Mouse (Mus musculus) G1E (cell line): ENCODE measurements around the gene Ube2d3. TPM values are rescaled to one million over a fixed set of nuclear protein-coding genes. Genes with fewer than 3 reads are reported as not detected.

Experiments used
- ATAC-seq: 2 replicates; pipeline ENCODE4 v1.8.0; 2016; ENCODE audit warnings: mild to moderate bottlenecking; ENCODE audit not compliant: insufficient number of reproducible peaks, poor library complexity, low FRiP score, severe bottlenecking; ENCODE audit errors: extremely low read depth
- DNase-seq: peaks from one replicate; pipeline ENCODE4 v3.0.0; 2012; ENCODE audit warnings: low spot score
- H3K27me3 ChIP-seq: 2 replicates; pipeline ENCODE4 v1.6.1; 2012; ENCODE audit warnings: mild to moderate bottlenecking, low read length, inconsistent platforms; ENCODE audit not compliant: insufficient read depth
- H3K36me3 ChIP-seq: replicated peaks from 2 replicates; pipeline ENCODE3; 2012; ENCODE audit warnings: mild to moderate bottlenecking, inconsistent platforms
- H3K4me1 ChIP-seq: 2 replicates; pipeline ENCODE4 v1.6.1; 2012; ENCODE audit warnings: low read depth, low read length, inconsistent platforms, mixed read lengths; ENCODE audit not compliant: insufficient read depth
- H3K4me3 ChIP-seq: 2 replicates; pipeline ENCODE4 v1.5.1; 2012; ENCODE audit warnings: low read depth, mild to moderate bottlenecking, inconsistent platforms, low read length, moderate library complexity, mixed read lengths
- H3K9me3 ChIP-seq: replicated peaks from 2 replicates; pipeline ENCODE4 v1.6.1; 2012; ENCODE audit warnings: inconsistent platforms
- CTCF ChIP-seq: IDR thresholded peaks from 2 replicates; pipeline ENCODE4 v1.5.1; 2012; ENCODE audit warnings: low read depth, low read length, inconsistent platforms, mixed read lengths
- GATA1 ChIP-seq: IDR thresholded peaks from 2 replicates; pipeline ENCODE4 v1.6.1; 2012; ENCODE audit warnings: borderline replicate concordance, low read length, inconsistent platforms, mixed read lengths
- GATA2 ChIP-seq: IDR thresholded peaks from 2 replicates; pipeline ENCODE4 v1.6.1; 2012; ENCODE audit warnings: low read depth, low read length, inconsistent platforms, borderline replicate concordance
- POLR2AphosphoS5 ChIP-seq: IDR thresholded peaks from 2 replicates; pipeline ENCODE4 v1.6.1; 2012; ENCODE audit warnings: low read depth, low read length, inconsistent platforms; ENCODE audit not compliant: insufficient replicate concordance
- TAL1 ChIP-seq: conservative IDR thresholded peaks from 2 replicates; pipeline ENCODE4 v1.6.1; 2012; ENCODE audit warnings: low read depth, low read length, inconsistent platforms, mixed read lengths
- polyA plus RNA-seq: library from polyadenylated mRNA; stranded (reverse); fragments of >175 nt; gene quantifications from 2 replicates; pipeline ENCODE4 v1.2.3, GENCODE M21; 2012
- total RNA-seq, 2 experiments: library from RNA; stranded (forward) in 1 of 2; stranded (reverse) in 1 of 2; fragments of 200-1000 nt in 1 of 2; fragments of >200 nt in 1 of 2; fragmentation: Nextera tagmentation in 1 of 2; gene quantifications; 2 replicates each; pipeline ENCODE4 v1.2.3; 2014 to 2017

The Ube2d3 gene
- total and polyA plus RNA-seq, 3 experiments, result 446 to 1,026 (median 623) TPM

DNA sequence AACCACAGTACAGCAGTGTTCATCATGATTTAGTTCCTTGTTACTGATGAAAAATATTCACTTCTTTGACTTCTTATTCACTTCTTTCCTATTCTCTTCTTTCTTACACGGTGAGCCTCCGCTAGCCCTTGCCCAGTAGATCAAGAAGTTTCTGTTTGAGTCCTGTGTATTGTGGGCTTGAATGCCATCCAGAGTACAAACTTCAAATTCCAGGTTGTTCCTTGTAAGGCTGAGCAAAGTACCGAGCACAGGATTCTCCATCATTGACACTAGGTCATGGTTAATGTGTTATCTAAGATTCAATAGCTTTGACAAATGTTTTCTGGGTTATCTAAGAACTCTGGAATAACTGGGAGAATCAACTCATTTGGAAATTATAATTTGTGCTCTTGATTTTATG lies 72.4 kb downstream of the Ube2d3 start:
- H3K4me1 ChIP-seq, result peaks cover 4% of the 10 kb centered on the region; the same call in 1 of the 2 replicates
- ATAC-seq, result no peak
- H3K9me3 ChIP-seq, result no peaks in the 10 kb centered on the region
- H3K4me3 ChIP-seq, result no peak overlapping the region
- peaks cover 51% of the 10 kb centered on the region for H3K36me3 ChIP-seq
- no peak for DNase-seq
- TF ChIP-seq TAL1 (no peak), GATA1 (no peak), POLR2AphosphoS5 (no peak), CTCF (no peak), GATA2 (no peak)
- no peaks in the 10 kb centered on the region for H3K27me3 ChIP-seq

DNA sequence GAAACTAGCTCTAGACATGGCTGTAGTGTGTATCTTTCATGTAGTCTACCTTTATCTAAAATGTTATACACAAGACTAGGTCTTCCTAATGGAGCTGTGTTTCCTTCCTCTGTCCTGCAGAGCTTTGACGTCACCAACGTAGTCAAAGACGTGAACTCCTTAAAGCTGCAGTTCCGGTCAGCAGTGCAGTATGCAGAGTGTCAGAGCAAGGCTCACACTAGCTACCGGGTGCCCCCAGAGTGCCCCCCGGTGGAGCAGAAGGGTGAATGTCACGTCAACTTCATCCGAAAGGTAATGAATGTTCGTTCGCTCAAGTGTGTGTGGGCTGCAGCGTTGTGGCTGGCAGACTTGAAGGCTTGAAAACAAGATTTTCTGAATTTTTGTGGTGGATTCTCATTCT lies 73.7 kb downstream of the Ube2d3 start:
- Histone ChIP-seq H3K36me3 (peaks cover 46% of the 10 kb centered on the region), H3K4me1 (peaks cover under 1% of the 10 kb centered on the region; the same call in 1 of the 2 replicates), H3K9me3 (no peaks in the 10 kb centered on the region), H3K4me3 (no peak overlapping the region), H3K27me3 (no peaks in the 10 kb centered on the region)
- peak; percentile 10 for DNase-seq
- TF ChIP-seq POLR2AphosphoS5 (no peak), TAL1 (no peak), GATA2 (no peak), GATA1 (no peak), CTCF (no peak)
- ATAC-seq, result no peak; the same call in 1 of the 2 replicates

DNA sequence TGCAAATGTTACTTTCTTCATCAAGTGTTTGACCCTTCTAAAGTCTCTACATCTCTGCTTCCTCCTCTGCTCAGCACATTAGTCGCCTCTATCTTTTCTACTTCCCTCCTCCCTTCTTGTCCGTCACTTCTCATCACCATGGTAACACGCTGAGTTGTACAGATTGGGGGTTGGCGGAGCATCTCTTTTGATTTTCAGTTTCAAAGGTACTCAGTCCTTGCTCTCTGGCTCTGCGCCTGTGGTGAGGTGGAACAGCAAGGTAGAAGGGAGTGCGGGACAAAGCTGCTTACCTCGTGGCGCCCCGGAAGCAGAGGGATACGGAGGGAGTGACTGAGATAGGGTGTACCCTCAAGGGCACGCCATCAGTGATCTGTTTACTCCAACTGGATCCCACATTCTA lies 75.3 kb downstream of the Ube2d3 start:
- TF ChIP-seq POLR2AphosphoS5, result no peak
- TF ChIP-seq GATA1, result no peak
- TF ChIP-seq CTCF, result no peak
- TF ChIP-seq TAL1, result no peak
- Histone ChIP-seq H3K4me3 (no peak overlapping the region), H3K4me1 (peaks cover 3% of the 10 kb centered on the region; the same call in 1 of the 2 replicates), H3K36me3 (peaks cover 51% of the 10 kb centered on the region), H3K27me3 (no peaks in the 10 kb centered on the region), H3K9me3 (no peaks in the 10 kb centered on the region)
- no peak for ATAC-seq
- no peak for DNase-seq

DNA sequence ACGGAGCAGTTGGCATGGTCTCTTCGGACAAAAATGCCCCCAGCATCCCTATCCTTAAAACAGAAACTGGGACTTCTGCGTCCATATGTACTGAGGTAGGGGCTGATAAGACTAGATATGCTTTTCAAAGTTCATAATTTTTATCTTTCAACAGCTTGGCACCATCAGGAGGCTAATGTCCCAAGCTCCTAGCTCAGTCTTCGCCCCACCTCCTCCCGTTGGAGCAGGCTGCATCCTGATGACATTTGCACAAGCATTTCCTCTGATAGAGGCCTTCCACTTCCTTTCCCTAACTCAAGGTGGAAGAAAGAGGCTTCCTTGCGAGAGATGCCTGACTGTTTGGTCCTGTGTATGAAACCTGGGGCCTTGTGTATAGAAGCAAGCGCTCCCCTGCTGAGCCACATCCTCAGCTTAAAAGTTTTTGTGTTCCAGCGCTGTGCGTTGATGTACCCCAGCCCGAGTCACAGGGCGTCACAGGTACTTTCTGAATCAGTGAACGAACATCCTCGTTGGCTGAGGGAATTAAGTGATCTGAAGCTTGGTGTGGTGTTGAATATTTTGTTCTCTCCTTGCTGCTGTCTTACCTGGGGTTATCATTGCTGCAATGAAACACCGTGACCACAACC lies 76.0 kb downstream of the Ube2d3 start:
- peaks cover 4% of the 10 kb centered on the region; the same call in 1 of the 2 replicates for H3K4me1 ChIP-seq
- peaks cover 55% of the 10 kb centered on the region for H3K36me3 ChIP-seq
- H3K27me3 ChIP-seq, result no peaks in the 10 kb centered on the region
- H3K4me3 ChIP-seq, result no peak overlapping the region
- H3K9me3 ChIP-seq, result no peaks in the 10 kb centered on the region
- ATAC-seq (no peak), DNase-seq (no peak)
- no peak for TF ChIP-seq POLR2AphosphoS5
- TF ChIP-seq TAL1, result no peak
- no peak for TF ChIP-seq GATA1
- TF ChIP-seq GATA2, result no peak
- no peak for TF ChIP-seq CTCF

GRCm38 (mm10) chr3:135515246-135515645 lies 77.3 kb downstream of the Ube2d3 start:
- Histone ChIP-seq H3K36me3 (peaks cover 64% of the 10 kb centered on the region), H3K4me3 (no peak overlapping the region), H3K9me3 (no peaks in the 10 kb centered on the region), H3K4me1 (peaks cover 5% of the 10 kb centered on the region), H3K27me3 (no peaks in the 10 kb centered on the region)
- ATAC-seq, result no peak
- TF ChIP-seq POLR2AphosphoS5, result no peak
- no peak for TF ChIP-seq GATA2
- no peak for TF ChIP-seq CTCF
- no peak for TF ChIP-seq TAL1
- no peak for TF ChIP-seq GATA1
- DNase-seq, result no peak

DNA sequence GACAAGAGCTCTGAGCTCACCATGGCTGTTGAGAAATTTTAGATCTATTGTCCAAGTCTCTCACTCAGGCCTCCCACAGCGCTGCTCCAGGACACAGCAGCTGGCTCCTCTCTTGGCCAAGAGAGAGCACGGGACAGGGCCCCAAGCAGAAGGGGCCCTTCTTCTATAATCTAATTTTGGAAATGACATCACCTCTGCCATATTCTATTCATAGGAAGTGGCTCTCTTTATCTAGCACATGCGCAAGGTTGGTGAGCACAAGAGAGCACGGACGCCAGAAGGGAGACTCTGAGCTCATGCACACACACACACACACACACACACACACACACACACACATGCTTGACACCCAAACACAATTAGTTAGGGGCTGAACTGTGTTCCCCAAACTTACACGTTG lies 78.9 kb downstream of the Ube2d3 start:
- H3K4me3 ChIP-seq, result no peak overlapping the region

More for the DNA sequence above, 78.9 kb downstream of the Ube2d3 start:
- Histone ChIP-seq H3K9me3 (no peaks in the 10 kb centered on the region), H3K27me3 (no peaks in the 10 kb centered on the region), H3K4me1 (peaks cover 8% of the 10 kb centered on the region), H3K36me3 (peaks cover 66% of the 10 kb centered on the region)
- DNase-seq, result no peak
- TF ChIP-seq TAL1 (no peak), GATA2 (no peak)
- no peak for ATAC-seq

Other genes with a start within 250 kb of the Ube2d3 start
- gene Cenpe, start 225.6 kb upstream of the Ube2d3 start, total RNA-seq (2014; fragmentation: Nextera tagmentation), result 171 and 183 TPM in 2 replicates
- 57.6 and 58.3 TPM in 2 replicates for gene Cenpe, start 225.6 kb upstream of the Ube2d3 start, total RNA-seq (2017)
- 3.0 and 3.6 TPM in 2 replicates for gene Cenpe, start 225.6 kb upstream of the Ube2d3 start, polyA plus RNA-seq
- gene Bdh2, start 156.9 kb upstream of the Ube2d3 start, total RNA-seq (2014; fragmentation: Nextera tagmentation), result 1.3 and 1.4 TPM in 2 replicates
- gene Bdh2, start 156.9 kb upstream of the Ube2d3 start, total RNA-seq (2017), result 0.38 TPM in 1 of 2 replicates, not detected in the other
- gene Bdh2, start 156.9 kb upstream of the Ube2d3 start, polyA plus RNA-seq, result not detected in 2 replicates
- gene Slc9b2, start 130.4 kb upstream of the Ube2d3 start, total RNA-seq (2014; fragmentation: Nextera tagmentation), result not detected in 2 replicates
- not detected in 2 replicates for gene Slc9b2, start 130.4 kb upstream of the Ube2d3 start, total RNA-seq (2017)
- gene Slc9b2, start 130.4 kb upstream of the Ube2d3 start, polyA plus RNA-seq, result not detected in 2 replicates
- 1.9 and 7.4 TPM in 2 replicates for gene Slc9b1, start 90.1 kb upstream of the Ube2d3 start, total RNA-seq (2014; fragmentation: Nextera tagmentation)
- 0.41 and 0.55 TPM in 2 replicates for gene Slc9b1, start 90.1 kb upstream of the Ube2d3 start, total RNA-seq (2017)
- 0.12 and 0.13 TPM in 2 replicates for gene Slc9b1, start 90.1 kb upstream of the Ube2d3 start, polyA plus RNA-seq
- gene Cisd2, start 14.2 kb upstream of the Ube2d3 start, total RNA-seq (2014; fragmentation: Nextera tagmentation), result 42.9 and 43.1 TPM in 2 replicates
- 34.0 and 35.7 TPM in 2 replicates for gene Cisd2, start 14.2 kb upstream of the Ube2d3 start, total RNA-seq (2017)
- 16.9 and 18.3 TPM in 2 replicates for gene Cisd2, start 14.2 kb upstream of the Ube2d3 start, polyA plus RNA-seq
- gene Manba, start 47.5 kb downstream of the Ube2d3 start, total RNA-seq (2014; fragmentation: Nextera tagmentation), result 19.6 and 30.3 TPM in 2 replicates
- 19.0 and 23.7 TPM in 2 replicates for gene Manba, start 47.5 kb downstream of the Ube2d3 start, total RNA-seq (2017)
- 2.0 and 2.9 TPM in 2 replicates for gene Manba, start 47.5 kb downstream of the Ube2d3 start, polyA plus RNA-seq